Mouse (Mus musculus) myocyte (in vitro differentiated cells): ENCODE data around the gene Tex9.

Source experiments
- POLR2A ChIP-seq: IDR thresholded peaks from one replicate; pipeline ENCODE4 v1.6.1; 2011; ENCODE audit warnings: low read depth, mild to moderate bottlenecking, control low read depth, moderate library complexity; ENCODE audit not compliant: insufficient read length
- POLR2AphosphoS2 ChIP-seq: IDR thresholded peaks from one replicate; pipeline ENCODE4 v1.6.1; 2011; ENCODE audit warnings: low read depth, control low read depth; ENCODE audit not compliant: insufficient read length

GRCm38 (mm10) chr9:72493465-72493864, 1.5 kb upstream of the Tex9 start:
- TF ChIP-seq POLR2A (no peak), POLR2AphosphoS2 (no peak)
